Mouse (Mus musculus) spleen, postnatal 10 days (tissue): ENCODE results near the gene Pdzd11.

Experiments
- DNase-seq, 2 experiments: peaks; one replicate each; pipeline ENCODE4 v3.0.0; 2021 to 2022; ENCODE audit warnings: low spot score in 2 of 2

Pdzd11 gene

DNA sequence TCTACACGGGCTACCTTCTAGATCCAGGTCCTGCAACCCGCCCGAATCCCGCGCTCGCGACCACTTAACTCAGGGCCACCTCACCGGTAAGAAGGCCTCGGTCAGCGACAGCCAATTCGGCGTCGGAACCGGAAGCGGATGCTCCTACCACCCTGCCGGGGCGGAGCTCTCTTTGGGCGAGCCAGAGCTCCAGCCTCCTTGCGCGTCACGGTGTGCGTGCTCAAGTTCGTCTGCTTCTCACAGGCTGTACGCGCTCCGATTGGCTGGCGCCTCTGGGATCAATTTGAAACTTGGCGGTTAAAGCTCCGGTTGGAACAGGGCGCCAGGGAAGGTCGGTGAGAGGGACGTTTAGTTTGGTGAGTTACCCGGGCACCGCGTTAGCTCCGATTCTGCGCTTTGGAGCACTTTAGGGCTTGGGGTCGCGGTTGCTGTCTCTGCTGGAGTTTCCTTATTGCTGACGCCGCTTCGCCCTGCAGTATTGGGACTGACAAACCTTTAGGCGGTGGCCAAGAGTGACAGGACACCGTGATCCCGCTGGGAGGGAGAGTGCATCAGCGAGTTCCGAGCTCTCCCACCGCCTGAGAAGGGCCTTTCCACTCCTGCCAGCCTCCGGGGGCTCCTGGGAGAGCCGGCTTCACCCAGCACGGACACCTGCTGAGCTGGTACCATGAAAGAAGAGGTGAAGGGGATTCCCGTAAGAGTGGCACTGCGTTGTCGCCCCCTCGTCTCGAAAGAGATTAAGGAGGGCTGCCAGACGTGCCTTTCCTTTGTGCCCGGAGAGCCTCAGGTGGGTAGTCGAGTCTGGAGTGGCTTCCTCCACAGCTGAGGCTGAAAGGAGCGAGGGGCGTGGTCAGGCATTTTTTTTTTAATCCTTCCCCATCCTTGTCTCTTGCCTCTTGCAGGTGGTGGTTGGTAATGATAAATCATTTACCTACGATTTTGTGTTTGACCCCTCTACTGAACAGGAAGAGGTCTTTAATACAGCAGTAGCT, at the start of gene Pdzd11:
TSS of gene Pdzd11 (minus strand) at position 767 of the 992 bp plus-strand sequence.
- peak; percentile 66 to 91 for DNase-seq

DNA sequence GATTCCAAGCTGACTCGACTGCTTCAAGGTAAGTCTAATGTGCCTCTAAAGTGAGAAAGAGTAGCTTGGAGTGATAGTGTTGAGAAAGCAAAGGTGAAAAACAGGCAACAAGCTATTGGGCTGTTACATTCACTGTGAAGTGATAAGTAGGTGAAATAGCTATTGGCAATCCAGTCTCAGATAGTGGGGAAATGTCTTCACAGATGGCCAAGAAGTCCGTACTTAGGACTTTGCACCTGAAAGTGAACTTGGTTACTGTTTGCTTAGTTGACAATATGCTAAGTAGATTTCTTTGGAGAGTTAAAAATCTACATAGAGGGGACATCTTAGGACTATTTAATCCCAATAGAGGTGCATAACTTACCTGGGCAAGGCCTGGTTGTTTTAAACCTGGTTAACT, 38.5 kb upstream of the Pdzd11 start:
- DNase-seq = no peak

DNA sequence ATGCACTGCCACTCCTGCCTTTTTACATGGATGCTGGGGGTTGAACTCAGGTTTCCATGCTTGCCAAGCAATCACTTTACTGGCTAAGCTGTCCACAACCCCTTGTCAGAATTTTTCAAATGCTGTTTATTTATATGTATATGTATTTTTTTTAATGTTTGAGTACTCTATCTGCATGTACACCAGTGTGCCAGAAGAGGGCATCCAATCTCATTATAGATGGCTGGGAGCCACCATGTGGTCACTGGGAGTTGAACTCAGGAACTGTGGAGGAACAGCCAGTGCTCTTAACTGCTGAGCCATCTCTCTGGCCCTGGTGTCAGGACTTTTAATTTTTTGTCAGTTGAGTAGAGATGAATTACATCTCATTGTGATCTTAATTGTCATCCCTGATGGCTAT, 26.5 kb upstream of the Pdzd11 start:
- DNase-seq = no peak

DNA sequence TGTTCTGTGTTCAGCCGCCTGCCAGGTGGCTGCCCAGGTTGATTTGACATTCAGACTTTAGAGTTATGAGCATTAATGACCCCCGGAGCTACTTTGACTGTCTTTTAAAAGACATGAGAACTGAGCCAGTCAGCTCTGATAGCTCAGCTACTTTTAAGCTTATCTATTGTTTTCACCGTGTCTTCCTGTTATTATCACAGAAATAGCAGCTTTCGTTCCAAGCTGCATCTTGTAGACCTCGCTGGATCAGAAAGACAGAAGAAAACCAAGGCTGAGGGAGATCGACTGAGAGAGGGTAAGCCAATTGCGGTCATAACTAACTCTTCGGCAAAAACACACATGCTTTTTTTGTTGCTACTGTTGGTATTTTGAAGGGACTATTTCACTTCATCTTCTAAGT, 12.1 kb upstream of the Pdzd11 start:
- DNase-seq = no peak

DNA sequence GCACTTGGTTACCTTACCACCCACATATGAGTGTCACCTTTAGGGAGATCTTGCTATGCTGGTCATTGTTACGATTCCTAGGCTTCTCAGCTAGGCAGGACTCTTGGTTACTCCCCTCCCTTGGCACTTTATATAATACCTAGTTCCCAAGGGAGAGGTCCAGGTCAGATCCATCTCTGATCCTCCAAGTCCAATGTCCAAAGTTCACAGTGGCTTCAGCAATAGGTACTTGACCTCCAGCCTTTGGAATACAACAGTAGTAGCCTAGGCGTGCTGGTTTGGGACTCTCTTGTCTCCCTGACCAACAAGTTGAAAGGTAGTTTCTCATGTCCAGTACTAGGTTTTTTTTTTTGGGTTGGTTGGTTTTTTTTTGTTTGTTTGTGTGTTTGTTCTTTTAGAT, 2.7 kb upstream of the Pdzd11 start:
- DNase-seq = no peak

DNA sequence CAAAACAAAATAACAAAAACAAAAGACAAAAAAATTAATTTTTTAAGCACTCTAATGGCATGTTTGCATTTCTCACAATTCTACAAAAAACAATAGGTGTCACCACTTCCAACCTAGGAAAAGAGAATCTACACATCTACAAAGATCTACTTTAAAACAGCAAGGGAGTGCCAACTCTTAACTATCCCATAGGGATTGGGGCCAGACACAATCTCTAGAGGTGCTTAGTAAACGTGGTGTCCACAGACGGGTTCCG, 894 bp downstream of the Pdzd11 start, which contains the start of gene Kif4:
TSS of gene Kif4 (plus strand) at position 192 of the 256 bp plus-strand sequence.
- DNase-seq = no peak

DNA sequence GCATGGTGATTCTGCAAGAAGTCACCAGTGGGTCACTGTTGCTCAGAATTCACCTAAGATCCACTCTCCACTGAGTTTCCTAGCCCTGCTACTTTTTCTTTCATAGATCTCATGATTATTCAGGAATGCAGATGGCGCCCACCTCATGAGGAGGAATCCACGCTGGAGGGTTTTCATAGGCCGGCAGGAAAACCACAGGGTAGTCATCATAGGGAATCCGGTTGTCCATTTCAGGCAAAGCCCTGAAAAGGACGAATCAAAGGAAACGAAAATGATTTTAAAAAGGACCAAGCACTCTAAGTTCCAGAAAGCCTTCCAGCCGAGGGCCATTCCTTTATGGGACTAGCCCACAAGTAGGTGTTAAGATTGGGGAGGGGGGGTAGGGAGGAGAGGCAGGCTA, 1.2 kb downstream of the Pdzd11 start:
- DNase-seq = peak in 1 of 2 experiments; percentile 6

DNA sequence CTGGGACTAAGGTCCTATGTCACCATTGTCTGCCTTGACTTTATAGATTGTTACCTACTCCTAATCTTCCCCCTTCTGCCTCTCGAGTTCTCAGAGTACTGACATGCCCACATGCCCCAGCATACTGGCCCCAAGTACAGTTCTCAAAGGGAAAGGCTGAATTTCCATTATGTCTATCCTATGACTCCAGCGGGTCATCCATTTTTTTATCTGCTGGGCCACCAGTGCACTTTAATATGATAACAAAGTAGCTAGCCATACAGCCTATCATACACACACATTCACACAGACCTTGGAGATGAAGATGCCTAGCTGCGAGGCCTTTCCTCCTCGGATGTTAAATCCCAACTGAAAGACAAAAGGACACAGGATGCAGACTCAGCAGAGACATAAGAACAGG, 2.1 kb downstream of the Pdzd11 start:
- peak in 1 of 2 experiments; percentile 7 for DNase-seq

DNA sequence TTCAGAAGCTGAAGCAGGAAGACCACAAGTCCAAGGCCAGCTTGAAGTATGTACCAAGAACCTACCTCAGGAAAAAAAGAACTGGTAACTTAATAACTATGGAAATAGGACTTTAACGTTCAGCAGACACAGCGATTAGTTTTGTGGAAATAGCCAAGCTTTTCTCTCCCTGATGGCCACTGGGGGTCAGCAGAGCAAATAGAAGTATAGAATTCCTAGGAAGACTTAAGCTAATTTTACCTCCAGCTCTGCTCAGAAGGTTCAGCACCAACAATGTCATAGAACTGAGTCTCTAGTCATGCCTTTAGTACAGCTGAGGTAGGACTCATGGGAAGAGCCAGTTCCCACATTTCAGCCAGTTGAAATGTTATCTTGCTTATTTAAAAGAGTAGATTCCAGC, 5.0 kb downstream of the Pdzd11 start:
- no peak for DNase-seq

DNA sequence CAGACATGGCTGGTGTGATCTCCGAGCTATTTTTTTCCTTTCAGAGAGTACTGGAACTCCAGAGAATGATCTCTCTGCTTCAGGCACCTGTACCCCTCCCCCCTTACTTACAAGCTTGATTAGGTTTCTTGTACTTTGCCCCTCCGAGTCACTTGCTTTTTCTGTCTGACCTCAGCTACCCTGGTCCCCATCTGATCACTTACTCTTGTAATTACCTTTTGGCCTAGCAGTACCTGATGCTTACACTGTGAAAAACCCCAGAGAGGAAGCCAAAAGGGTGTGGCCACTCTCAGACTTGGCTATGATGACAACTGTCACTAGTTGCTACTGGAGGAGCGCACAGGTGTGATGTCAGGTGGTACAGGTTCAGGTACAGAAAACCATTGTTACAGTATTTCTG, 7.9 kb downstream of the Pdzd11 start:
- DNase-seq = no peak

DNA sequence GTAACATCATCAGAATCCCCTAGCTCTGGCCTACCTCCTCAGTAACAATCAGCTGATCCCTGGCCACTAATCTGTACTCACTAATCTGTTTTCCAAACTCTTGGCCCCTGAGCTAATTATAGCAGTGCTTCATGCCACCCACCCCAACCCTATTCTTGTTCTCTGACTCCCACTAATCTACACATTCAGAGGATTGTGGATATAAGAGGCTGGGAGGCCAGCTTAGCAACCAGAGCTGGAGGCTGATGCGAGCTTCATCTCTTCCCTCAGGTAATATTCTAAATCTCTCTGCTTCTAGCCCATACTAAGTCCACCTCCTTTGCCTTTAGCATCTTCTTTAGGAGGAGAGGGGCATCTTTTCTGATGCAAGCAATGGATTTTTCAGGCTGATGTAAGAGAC, 21.1 kb downstream of the Pdzd11 start, which contains the start of gene Arr3:
TSS of gene Arr3 (plus strand) at position 184 of the 400 bp plus-strand sequence.
- DNase-seq = no peak

DNA sequence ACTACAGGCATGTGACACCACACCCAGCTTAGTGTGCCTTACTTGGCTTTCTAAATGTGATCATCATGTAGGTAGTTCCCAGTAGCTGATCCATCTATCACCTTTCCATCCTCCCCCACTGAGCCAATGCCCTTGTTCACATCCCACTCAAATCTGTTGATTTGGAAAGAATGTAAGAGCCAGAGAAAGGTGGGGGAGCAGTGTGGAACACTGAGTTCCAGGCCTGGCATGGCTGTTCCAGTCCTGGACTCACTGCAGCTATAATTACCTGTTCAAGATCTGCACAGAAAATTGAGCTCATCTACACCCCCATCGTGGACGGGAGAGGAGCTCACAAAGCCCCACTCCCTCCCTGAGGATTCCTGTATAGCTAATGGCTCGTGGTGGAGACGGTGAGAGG, 26.6 kb downstream of the Pdzd11 start:
- no peak for DNase-seq

DNA sequence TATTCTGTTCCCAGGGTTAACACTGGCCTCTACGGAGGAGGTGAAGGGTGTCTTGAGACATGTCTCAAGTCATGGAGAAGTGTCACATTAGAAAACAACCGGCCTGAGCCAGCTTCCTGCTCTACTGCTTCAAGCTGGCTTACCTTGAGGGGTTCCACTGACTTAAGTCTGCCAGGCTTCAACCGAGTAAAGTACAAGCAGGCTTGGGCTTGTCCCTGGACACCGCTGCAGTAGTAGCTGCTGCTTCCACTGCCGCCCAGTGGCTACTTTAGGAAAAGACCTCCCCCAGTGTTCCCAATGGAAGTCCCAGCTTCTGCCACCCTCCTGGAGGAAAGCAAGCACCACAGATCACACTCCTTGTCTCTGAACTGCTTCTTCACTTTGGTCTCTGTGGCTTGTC, 28.9 kb downstream of the Pdzd11 start:
- DNase-seq = no peak

DNA sequence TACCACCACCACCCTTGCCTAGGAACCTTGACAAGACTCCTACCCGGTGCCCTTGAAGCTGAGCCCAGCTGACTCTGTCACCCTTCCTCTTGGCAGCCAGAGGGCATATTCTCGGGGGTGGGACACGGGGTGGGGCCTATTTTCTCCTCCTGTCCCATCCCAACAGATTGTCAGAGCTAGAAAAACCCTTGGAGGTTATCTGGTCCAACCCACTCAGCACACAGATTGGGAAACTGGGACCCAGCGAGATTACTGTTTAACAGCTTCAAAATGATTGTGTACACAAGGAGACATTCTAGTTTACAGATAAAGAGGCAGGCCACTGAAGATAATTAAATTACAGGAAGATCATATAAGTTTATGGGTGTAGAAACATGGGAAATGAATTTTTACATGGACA, 31.6 kb downstream of the Pdzd11 start, which contains the start of gene P2ry4:
TSS of gene P2ry4 (minus strand) at position 79 of the 400 bp plus-strand sequence.
- no peak for DNase-seq
